Mouse (Mus musculus) heart, embryonic 11.5 days (tissue): ENCODE data around the gene Igf2bp1. TPM values are rescaled to one million over a fixed set of nuclear protein-coding genes. Genes with fewer than 3 reads are reported as not detected.

Experiments used
- ATAC-seq: fragments of 200-750 bp; cut with Nextera tagmentation; replicated peaks from 2 replicates; pipeline ENCODE4 v1.8.0; 2017; ENCODE audit warnings: moderate library complexity; ENCODE audit not compliant: insufficient number of reproducible peaks, low FRiP score, low TSS enrichment
- H3K27ac ChIP-seq: fragments of 300-500 bp; sonication (generic); 2 replicates; pipeline ENCODE4 v1.5.1; 2014; ENCODE audit warnings: mild to moderate bottlenecking, low read depth, low read length
- H3K27me3 ChIP-seq: fragments of 300-500 bp; sonication (generic); 2 replicates; pipeline ENCODE4 v1.6.1; 2014; ENCODE audit warnings: mild to moderate bottlenecking, low read length, mixed read lengths; ENCODE audit not compliant: control insufficient read depth, insufficient read depth
- H3K36me3 ChIP-seq: fragments of 300-500 bp; sonication (generic); 2 replicates; pipeline ENCODE4 v1.6.1; 2014; ENCODE audit warnings: mild to moderate bottlenecking, low read length, moderate library complexity, mixed read lengths; ENCODE audit not compliant: control insufficient read depth, insufficient read depth
- H3K4me1 ChIP-seq: fragments of 300-500 bp; sonication (generic); 2 replicates; pipeline ENCODE4 v1.6.1; 2014; ENCODE audit warnings: low read length; ENCODE audit not compliant: control insufficient read depth, insufficient read depth
- H3K4me2 ChIP-seq: fragments of 300-500 bp; sonication (generic); 2 replicates; pipeline ENCODE4 v1.6.1; 2014; ENCODE audit warnings: mild to moderate bottlenecking, moderate library complexity
- H3K4me3 ChIP-seq: fragments of 300-500 bp; sonication (generic); 2 replicates; pipeline ENCODE4 v1.5.1; 2014; ENCODE audit warnings: low read depth, low read length
- H3K9ac ChIP-seq: fragments of 300-500 bp; sonication (generic); 2 replicates; pipeline ENCODE4 v1.6.1; 2014; ENCODE audit warnings: mild to moderate bottlenecking, low read depth, low read length, moderate library complexity
- H3K9me3 ChIP-seq: fragments of 300-500 bp; sonication (generic); replicated peaks from 2 replicates; pipeline ENCODE4 v1.6.1; 2016; ENCODE audit warnings: low read length; ENCODE audit not compliant: control insufficient read depth
- WGBS: fragments of 180-500 bp; shearing (Covaris S2); extraction: QIAGEN DNeasy Blood & Tissue Kit; methylation state at CpG from one replicate; pipeline ENCODE4 v1.1.7; 2014; ENCODE audit not compliant: insufficient replicate concordance; 5-methylcytosine and 5-hydroxymethylcytosine counted together
- polyA plus RNA-seq: library from polyadenylated mRNA; unstranded; fragments of >200 nt; fragmentation: Nextera tagmentation; extraction: Ambion mirVana; gene quantifications from 2 replicates; pipeline ENCODE4 v1.2.1, GENCODE M21; 2014

Igf2bp1 gene
- polyA plus RNA-seq: 50.0 and 51.5 TPM in 2 replicates

GRCm38 (mm10) chr11:96005403-96006271 is at the start of gene Igf2bp1:
TSS of gene Igf2bp1 (minus strand) at chr11:96005940.
- H3K9ac ChIP-seq: peak within 1 kb of the TSS; percentile 98
- H3K36me3 ChIP-seq: no peaks in the 10 kb centered on the region
- H3K27ac ChIP-seq: peak within 1 kb of the TSS; percentile 95
- H3K4me2 ChIP-seq: peak within 1 kb of the TSS; percentile 89
- no peaks in the 10 kb centered on the region for H3K27me3 ChIP-seq
- ATAC-seq: peak; percentile 56; the same call in 1 of the 2 replicates
- peak within 1 kb of the TSS; percentile 85 for H3K4me3 ChIP-seq
- H3K9me3 ChIP-seq: no peaks in the 10 kb centered on the region
- WGBS: under 1% methylated on average over 67 of the region's 74 CpGs
- peaks cover 17% of the 10 kb centered on the region for H3K4me1 ChIP-seq

DNA sequence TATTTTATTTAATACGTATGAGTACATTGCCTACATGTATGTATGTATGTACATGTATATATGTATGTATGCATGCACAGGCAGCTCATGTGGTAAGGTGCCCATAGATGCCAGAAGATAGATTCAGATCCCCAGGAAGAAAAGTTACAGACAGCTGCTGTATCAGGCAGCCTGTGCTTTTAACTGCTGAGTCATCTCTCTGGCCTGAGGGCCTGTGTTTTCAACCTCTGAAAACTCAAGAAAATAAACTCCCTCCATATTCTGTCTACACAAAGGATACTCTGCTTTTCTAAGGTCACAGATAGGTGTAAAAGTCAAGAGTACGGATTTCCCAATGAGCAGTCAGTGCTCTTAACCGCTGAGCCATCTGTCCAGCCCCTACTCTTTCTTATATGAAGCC is 45.1 kb upstream of the Igf2bp1 start:
- Histone ChIP-seq H3K9me3 (no peaks in the 10 kb centered on the region), H3K27me3 (no peaks in the 10 kb centered on the region), H3K36me3 (peaks cover 35% of the 10 kb centered on the region), H3K9ac (no peak overlapping the region), H3K4me2 (no peak overlapping the region), H3K4me1 (no peaks in the 10 kb centered on the region), H3K4me3 (no peak overlapping the region), H3K27ac (no peak overlapping the region)
- no peak for ATAC-seq
- WGBS: 99% methylated on average over 3 of the region's 3 CpGs

- WGBS: 86% methylated on average over 4 of the region's 4 CpGs
- ATAC-seq: no peak
Measured at GRCm38 (mm10) chr11:96049939-96050338, 44.2 kb upstream of the Igf2bp1 start.

GRCm38 (mm10) chr11:96047469-96048373 is 42.0 kb upstream of the Igf2bp1 start:
- Histone ChIP-seq H3K27me3 (no peaks in the 10 kb centered on the region), H3K27ac (no peak overlapping the region), H3K4me1 (no peaks in the 10 kb centered on the region), H3K4me3 (no peak overlapping the region), H3K4me2 (no peak overlapping the region), H3K9me3 (no peaks in the 10 kb centered on the region), H3K9ac (no peak overlapping the region), H3K36me3 (peaks cover 32% of the 10 kb centered on the region)
- 82% methylated on average over 4 of the region's 4 CpGs for WGBS
- ATAC-seq: no peak

More at GRCm38 (mm10) chr11:96049939-96050338, 44.2 kb upstream of the Igf2bp1 start:
- no peak overlapping the region for H3K4me2 ChIP-seq
- no peak overlapping the region for H3K4me3 ChIP-seq
- no peaks in the 10 kb centered on the region for H3K27me3 ChIP-seq
- H3K9me3 ChIP-seq: no peaks in the 10 kb centered on the region
- H3K27ac ChIP-seq: no peak overlapping the region
- H3K36me3 ChIP-seq: peaks cover 32% of the 10 kb centered on the region
- no peak overlapping the region for H3K9ac ChIP-seq
- no peaks in the 10 kb centered on the region for H3K4me1 ChIP-seq

DNA sequence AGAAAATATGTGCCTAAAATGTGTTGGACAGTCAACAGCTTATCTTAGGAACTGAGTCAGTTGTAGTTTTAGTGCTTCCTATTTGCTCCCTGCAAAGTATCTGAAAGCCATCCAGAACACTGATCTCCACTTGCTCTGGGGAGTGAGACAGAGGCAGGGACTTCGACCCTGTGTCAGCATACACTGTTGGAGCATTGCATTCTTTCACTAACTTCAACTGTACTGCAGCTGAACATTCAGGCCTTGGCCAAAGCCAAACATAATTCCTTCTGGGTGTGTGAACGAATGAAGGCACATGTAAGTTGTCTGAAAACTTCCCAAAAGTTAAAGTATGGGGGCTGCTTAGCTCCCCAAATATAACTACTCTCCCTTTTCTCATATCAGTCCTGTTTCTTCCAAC is 41.1 kb upstream of the Igf2bp1 start:
- WGBS: 78% methylated on average over 2 of the region's 2 CpGs
- no peak overlapping the region for H3K4me3 ChIP-seq
- no peaks in the 10 kb centered on the region for H3K4me1 ChIP-seq
- H3K36me3 ChIP-seq: peaks cover 27% of the 10 kb centered on the region
- no peak overlapping the region for H3K27ac ChIP-seq
- no peak overlapping the region for H3K9ac ChIP-seq
- H3K9me3 ChIP-seq: no peaks in the 10 kb centered on the region
- ATAC-seq: no peak
- no peak overlapping the region for H3K4me2 ChIP-seq
- no peaks in the 10 kb centered on the region for H3K27me3 ChIP-seq

GRCm38 (mm10) chr11:96046028-96046427 is 40.3 kb upstream of the Igf2bp1 start:
- Histone ChIP-seq H3K4me1 (no peaks in the 10 kb centered on the region), H3K9ac (no peak overlapping the region), H3K36me3 (peaks cover 20% of the 10 kb centered on the region), H3K4me3 (no peak overlapping the region), H3K4me2 (no peak overlapping the region), H3K27me3 (no peaks in the 10 kb centered on the region), H3K9me3 (no peaks in the 10 kb centered on the region), H3K27ac (no peak overlapping the region)
- 88% methylated on average over 8 of the region's 8 CpGs for WGBS
- no peak for ATAC-seq

GRCm38 (mm10) chr11:96044803-96045567 is 39.2 kb upstream of the Igf2bp1 start:
- 86% methylated on average over 11 of the region's 11 CpGs for WGBS
- H3K27me3 ChIP-seq: no peaks in the 10 kb centered on the region
- no peak overlapping the region for H3K27ac ChIP-seq
- peaks cover 14% of the 10 kb centered on the region for H3K36me3 ChIP-seq
- no peak overlapping the region for H3K4me2 ChIP-seq
- ATAC-seq: no peak
- no peaks in the 10 kb centered on the region for H3K4me1 ChIP-seq
- H3K9me3 ChIP-seq: no peaks in the 10 kb centered on the region
- H3K4me3 ChIP-seq: no peak overlapping the region
- H3K9ac ChIP-seq: no peak overlapping the region

DNA sequence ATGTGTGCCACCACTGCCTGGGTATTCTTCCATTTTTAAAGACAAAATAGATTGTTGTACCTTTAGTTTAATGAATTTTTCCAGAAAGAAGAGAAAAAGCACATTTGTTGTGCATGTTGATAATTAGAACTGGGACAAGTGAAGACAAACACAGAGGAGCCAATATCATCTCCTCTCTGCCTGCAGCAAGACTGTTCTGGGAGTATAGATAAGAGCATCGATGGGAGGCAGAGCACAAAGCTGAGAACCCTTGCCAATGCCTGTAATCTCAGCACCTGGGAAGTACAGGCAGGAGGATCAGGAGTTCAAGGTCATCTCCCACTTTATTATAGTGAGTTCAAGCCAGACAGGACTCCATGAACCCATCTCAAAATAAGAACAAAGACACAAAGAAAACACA is 32.8 kb upstream of the Igf2bp1 start:
- H3K4me3 ChIP-seq: no peak overlapping the region
- WGBS: 49% methylated on average over 1 of the region's 1 CpGs
- H3K27ac ChIP-seq: no peak overlapping the region
- peaks cover 9% of the 10 kb centered on the region; the same call in 1 of the 2 replicates for H3K36me3 ChIP-seq
- no peaks in the 10 kb centered on the region for H3K9me3 ChIP-seq
- H3K4me1 ChIP-seq: peaks cover 9% of the 10 kb centered on the region; the same call in 1 of the 2 replicates
- no peaks in the 10 kb centered on the region for H3K27me3 ChIP-seq
- ATAC-seq: no peak
- H3K9ac ChIP-seq: no peak overlapping the region
- no peak overlapping the region for H3K4me2 ChIP-seq
